Mouse (Mus musculus): ENCODE data around the gene Nipa2.
A peak's percentile ranks its signal among the peaks of the same experiment; 100 is the strongest.
"Not testable (repeated sequence)": the region's sequence is repeated elsewhere in the genome, so short reads cannot be mapped to it uniquely, and the experiment has no call there.

Nipa2 gene

DNA sequence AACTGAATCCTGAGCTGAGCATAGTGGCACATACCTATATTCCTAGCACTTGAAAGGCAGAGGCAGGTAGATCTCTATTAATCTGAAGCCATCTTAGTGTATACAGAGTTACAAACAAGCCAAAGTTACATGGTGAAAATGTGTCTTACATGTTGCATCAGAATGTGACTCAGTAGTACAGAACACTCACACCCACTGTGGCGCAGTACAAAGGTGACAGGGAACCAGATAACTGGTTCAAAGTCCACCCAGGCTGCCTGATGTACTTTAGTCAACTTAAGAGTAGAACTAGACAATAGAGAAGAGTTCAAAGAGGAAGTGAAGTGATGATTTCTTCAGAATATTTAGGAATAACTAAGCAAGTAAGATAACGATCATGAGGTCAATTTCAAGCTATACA lies 27.3 kb downstream of the Nipa2 start:
- DNase-seq = no peak

DNA sequence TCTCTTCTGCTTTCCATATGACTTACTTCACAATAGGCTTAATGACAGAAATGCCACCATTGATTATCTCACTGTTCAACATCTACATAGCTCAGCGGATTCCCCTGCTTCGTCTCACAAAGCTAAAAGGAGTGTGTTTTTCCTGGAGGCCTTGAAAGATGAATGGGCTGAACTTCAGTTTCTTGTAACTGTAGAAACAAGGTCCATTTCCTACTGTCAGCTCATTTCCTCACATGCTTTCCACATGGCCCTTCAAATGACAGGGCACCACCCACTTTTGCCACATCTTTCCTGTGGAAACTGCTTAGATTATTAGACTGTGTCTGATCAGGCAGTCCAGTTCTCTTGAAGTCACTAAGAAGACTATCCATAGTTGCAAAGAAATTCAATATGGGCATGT lies 33.6 kb downstream of the Nipa2 start:
- DNase-seq = no peak

DNA sequence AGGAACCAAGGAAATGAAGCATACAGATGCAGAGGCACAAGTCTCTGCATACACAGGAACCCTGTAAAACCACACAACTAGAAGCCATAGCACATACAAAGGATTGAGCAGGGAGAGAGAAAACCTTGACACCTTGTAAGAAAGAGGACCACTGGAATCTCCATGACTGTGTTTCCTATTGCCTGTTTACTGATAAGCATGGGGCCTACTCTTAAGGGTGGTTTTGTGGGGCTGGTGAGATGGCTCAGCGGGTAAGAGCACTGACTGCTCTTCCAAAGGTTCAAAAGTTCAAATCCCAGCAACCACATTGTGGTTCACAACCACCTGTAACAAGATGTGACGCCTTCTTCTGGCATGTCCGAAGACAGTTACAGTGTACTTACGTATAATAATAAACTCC lies 35.0 kb downstream of the Nipa2 start:
- DNase-seq = no peak

DNA sequence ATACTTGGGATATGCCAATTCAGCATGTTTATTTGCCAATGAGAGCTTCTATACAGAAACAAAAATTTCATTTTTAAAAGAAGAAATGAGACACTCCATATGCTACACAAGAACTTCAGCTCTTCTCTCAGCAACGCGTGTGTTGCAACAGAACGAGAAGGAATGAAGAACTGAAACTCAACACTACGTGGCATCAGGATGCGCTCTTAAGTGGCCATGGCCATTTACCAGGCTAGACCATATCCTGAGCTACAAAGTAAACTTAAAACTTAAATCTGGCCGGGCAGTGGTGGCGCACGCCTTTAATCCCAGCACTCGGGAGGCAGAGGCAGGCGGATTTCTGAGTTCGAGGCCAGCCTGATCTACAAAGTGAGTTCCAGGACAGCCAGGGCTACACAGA lies 43.9 kb downstream of the Nipa2 start:
- DNase-seq = not testable (repeated sequence)

DNA sequence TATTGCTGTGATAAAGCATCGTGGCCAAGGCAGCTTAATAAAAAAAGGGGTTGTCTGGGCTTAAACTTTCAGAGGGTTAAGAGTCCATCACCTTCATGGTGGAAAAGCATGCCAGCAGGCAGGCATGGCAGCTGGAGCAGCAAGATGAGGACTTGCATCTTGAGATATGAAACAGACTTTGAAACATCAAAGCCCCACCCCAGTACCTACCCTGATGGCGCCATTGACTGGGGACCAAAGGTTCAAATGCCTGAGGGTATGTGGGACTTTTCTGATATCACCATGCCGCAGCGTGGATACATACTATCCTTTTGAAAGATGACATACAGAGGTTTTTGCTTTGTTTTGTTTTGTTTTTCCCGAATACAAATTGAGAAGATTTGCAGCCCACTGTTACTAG lies 50.2 kb downstream of the Nipa2 start:
- no peak for DNase-seq

DNA sequence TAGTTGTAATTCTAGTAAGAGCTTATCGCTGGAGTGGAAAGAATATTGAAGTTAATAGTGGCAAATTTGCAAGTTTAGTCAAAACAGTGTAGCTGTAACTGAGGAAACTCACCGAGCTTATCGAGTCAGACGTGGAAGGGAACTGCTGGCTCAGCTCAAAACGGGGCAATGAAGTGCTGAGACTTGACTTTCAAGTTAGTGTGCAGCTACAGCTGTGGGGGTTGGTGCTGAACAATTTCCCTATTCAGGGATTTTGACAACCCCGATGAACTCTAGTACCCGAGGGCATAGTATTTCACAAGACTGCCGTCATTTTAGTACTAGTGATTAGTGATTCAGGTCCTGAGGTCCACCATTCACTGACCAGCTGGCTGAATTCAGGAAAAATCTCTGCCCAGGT lies 50.9 kb downstream of the Nipa2 start:
- no peak for DNase-seq

DNA sequence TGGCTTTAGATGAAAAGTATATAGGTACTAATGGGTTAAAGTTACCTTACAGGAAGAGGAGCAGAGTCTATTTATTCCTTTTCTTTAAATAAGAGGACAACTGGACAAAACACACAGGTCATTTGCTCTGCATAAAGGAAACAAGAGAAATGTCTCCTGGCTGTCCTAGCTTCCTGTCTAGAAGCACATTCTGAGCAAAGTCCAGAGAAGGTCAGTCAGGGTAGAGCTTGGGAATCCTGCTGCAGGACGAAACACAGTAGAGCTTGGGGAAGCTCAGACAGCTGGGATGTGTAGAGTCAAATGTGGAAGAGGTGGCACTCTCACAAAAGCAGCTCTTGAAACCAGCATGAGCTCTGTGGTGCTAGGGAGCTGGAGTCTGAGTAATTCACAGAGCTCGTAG lies 51.9 kb downstream of the Nipa2 start:
- no peak for DNase-seq

DNA sequence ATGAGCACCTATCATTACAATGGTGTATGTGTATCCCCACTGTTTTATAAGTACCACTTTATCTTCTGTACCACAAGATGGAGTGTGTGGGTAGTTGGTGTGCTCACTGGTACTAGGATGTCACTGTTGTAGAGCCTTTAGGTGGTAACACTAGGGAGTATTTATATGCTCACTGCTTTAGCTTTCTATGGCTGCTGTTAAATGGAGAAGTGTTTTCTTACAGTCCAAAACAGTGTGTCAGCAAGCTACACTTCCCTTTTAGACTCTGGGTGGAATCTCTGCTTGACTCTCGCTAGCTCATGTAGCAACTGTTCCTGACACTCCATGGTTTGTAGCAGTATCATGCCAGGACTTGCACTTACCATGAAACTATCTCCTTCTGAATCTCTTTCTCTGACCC lies 52.8 kb downstream of the Nipa2 start:
- no peak for DNase-seq

DNA sequence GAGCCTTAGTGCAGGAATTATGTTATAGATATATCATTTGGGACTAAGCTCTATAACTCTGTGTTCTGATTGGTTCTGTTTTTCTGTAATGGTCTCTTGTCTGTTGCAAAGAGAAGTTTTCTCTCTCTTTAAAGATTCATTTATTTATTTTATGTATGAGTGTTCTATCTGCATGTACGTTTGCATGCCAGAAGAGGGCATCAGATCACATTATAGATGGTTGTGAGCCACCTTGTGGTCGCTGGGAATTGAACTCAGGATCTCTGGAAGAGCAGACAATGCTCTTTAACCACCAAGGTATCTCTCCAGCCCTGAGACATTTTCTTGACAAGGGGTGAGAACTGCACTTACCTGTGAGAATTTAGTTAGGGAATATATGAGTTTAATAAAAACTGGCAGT lies 56.8 kb downstream of the Nipa2 start:
- DNase-seq = no peak

DNA sequence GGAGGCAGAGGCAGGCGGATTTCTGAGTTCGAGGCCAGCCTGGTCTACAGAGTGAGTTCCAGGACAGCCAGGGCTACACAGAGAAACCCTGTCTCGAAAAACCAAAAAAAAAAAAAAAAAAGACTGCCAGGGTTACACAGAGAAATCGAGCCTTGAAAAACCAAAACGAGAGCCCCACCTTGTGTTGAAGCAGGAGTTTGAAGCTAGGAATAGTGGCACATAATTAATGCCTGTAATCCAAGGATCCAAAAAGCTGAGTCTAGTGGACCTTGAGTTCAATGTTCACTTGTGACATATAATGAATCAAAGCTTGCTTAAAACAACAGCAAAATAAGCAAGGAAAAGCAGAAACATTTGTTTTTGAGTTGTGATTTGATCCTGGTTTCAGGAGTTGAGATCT lies 58.5 kb downstream of the Nipa2 start:
- DNase-seq = no peak

DNA sequence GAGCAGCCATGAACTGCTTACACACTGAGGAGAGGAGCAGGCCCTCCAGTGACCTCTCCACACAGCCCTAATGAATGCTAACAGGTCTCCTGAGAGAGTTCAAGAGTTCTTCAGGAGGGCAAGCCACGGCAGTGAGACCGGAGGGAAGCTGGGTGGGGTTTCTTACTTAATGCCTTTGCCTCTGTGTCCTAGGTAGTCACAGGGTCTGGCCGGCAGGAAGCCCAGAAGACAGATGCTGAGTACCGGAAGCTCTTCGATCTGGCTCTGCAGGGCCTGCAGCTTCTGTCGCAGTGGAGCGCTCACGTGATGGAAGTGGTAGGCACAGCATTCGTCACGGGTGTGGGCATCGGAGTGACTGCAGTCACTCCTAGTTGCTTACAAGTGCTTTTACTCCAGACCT lies 70.5 kb downstream of the Nipa2 start:
- peak; percentile 25 for DNase-seq

DNA sequence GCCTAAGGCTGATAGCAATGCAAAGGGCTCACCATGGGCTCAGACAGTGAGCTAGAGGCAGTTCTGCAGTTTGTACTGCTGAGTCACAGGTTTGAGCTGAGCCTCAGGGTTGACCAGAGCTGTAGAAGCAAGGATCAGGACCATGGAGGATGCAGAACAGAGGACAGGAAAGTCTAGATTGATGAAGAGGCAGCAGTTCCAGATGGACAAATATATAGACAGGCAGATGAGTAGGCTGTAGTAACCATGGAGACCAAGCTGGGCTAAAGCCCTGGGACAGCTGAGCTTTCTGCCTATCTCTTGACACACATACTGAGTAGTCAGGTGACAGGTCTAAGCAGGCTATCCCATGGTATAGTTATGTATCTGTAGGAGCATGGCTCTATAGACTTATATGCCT lies 71.5 kb downstream of the Nipa2 start:
- DNase-seq = no peak

DNA sequence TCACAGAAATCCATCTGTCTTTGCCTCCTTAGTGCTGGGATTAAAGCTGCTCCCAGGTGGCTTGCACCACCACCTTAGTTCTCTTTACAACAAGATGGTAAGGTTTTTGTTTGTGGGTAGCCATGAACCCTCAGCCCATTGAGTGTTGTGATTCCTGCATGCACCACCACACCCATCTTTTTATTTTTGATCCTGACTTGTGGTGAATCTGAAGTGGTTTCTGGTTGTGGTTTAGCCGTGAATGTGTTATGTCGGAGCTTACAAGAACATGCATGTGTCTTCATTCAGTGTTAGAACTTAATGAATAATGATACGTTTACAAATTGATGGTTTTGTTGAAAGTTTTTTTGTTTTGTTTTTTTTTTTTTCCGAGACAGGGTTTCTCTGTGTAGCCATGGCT lies 72.3 kb downstream of the Nipa2 start:
- no peak for DNase-seq

DNA sequence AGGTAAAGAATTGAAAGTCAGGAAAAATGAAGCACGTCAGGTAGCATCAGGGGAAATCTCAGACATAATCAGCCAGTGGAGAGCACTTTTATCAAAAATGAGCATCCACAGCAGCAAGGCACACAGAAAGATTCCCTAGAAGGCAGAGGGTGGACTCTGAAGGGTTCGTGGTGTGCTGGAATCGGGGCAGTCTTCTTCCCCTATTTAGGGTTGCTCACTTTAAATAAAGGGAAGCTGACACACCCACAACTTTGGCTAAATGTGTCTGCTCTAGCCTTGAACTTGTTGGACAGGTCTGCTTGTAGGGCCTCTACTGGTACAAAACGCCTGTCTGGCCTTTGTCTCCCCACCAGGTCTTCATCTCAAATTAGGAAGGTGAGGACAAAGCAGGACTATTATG lies 73.7 kb downstream of the Nipa2 start:
- no peak for DNase-seq

All from lung, postnatal 14 days (tissue).